Mouse (Mus musculus): ENCODE measurements at regions not wholly inside any gene's neighbourhood (a gene's known extent, or its start where the extent isn't known, plus 50 kb on each side); places are given as distances from the start of the nearest gene placed in this dataset.

DNA sequence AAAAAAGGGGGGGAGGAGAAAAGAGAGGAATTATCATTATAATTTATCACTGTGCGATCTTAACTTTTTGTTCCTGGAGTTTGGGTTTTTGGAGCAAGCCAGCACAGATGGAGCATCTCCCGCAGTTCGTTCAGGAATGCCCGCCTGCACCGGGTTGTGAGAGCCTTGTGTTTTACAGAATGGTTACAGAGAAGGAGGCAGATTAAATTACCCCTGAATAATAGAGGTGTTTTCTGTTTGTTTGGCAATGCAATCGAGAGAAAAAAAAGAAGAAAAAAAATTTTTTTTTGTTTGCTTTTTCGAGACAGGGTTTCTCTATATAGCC is 135.8 kb upstream of the Pkdcc start:
- WGBS, result 75% methylated on average over 7 of the region's 7 CpGs

DNA sequence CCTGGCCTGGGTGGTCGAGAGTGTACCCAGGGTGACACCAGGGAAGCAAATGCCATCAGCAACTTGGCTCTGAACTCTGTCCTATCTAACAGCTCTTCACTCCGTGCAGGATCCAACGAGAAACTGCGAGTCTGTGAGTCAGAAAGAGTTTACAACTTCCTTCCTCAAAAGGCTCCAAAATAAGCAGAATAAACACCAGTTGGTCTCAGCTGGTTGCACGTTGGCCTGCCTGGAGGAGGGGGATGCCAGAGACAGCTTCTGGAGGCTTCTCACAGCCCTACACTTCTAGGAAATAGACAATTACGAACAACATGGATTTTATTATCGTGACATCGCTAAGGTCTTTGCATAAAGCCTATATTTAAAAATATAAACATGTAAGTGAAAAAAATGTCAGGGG is 133.4 kb upstream of the Pkdcc start:
- Histone ChIP-seq H3K9ac (replicated peaks; ENCODE audit: low read length) (no peak overlapping the region), H3K9me3 (ENCODE audit: control insufficient read depth, low read length) (no peaks in the 10 kb centered on the region), H3K36me3 (ENCODE audit: control insufficient read depth, insufficient read depth, low read length) (no peaks in the 10 kb centered on the region), H3K27ac (replicated peaks; ENCODE audit: low read depth, low read length) (no peak overlapping the region), H3K4me2 (ENCODE audit: low read length) (no peak overlapping the region), H3K4me3 (replicated peaks; ENCODE audit: low read depth, low read length) (no peak overlapping the region), H3K4me1 (ENCODE audit: control insufficient read depth, insufficient read depth, low read length) (peaks cover 5% of the 10 kb centered on the region; the same call in 1 of the 2 replicates), H3K27me3 (ENCODE audit: control insufficient read depth, insufficient read depth, low read length) (peaks cover 9% of the 10 kb centered on the region; the same call in 1 of the 2 replicates)
- DNase-seq (no peak), ATAC-seq (ENCODE audit: low FRiP score, low TSS enrichment) (no peak)
- WGBS, result 90% methylated on average over 8 of the region's 8 CpGs

More for the DNA sequence above, 135.8 kb upstream of the Pkdcc start:
- H3K27ac ChIP-seq (replicated peaks; ENCODE audit: low read depth, low read length), result no peak overlapping the region
- ATAC-seq (ENCODE audit: low FRiP score, low TSS enrichment) (no peak), DNase-seq (no peak)
- H3K4me3 ChIP-seq (replicated peaks; ENCODE audit: low read depth, low read length), result no peak overlapping the region
- H3K27me3 ChIP-seq (ENCODE audit: control insufficient read depth, insufficient read depth, low read length), result peaks cover 9% of the 10 kb centered on the region; the same call in 1 of the 2 replicates
- H3K4me2 ChIP-seq (ENCODE audit: low read length), result no peak overlapping the region
- H3K36me3 ChIP-seq (ENCODE audit: control insufficient read depth, insufficient read depth, low read length), result no peaks in the 10 kb centered on the region
- H3K9me3 ChIP-seq (ENCODE audit: control insufficient read depth, low read length), result no peaks in the 10 kb centered on the region
- H3K4me1 ChIP-seq (ENCODE audit: control insufficient read depth, insufficient read depth, low read length), result peaks cover 5% of the 10 kb centered on the region; the same call in 1 of the 2 replicates
- H3K9ac ChIP-seq (replicated peaks; ENCODE audit: low read length), result no peak overlapping the region

DNA sequence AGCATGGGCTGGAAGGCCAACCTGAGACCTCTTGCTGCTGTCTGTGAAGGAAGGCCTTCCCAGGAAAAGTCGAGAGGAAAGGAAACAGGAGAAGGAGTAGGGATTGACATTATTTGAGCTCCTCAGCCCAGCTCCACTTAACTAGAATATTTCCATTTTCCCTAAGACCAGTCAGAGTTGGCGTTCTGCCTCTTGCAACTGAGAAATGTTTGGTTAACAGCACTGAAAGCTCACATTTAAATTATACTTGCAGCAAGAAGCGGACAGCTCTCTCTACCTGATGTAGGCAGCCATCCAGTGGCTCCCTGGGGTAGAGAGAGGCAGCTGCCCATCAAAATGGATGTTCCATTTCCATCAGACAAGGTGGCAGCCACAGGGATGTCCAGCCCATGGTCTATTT is 131.6 kb upstream of the Pkdcc start:
- DNase-seq (no peak), ATAC-seq (ENCODE audit: low FRiP score, low TSS enrichment) (no peak)
- H3K4me3 ChIP-seq (replicated peaks; ENCODE audit: low read depth, low read length), result no peak overlapping the region
- H3K36me3 ChIP-seq (ENCODE audit: control insufficient read depth, insufficient read depth, low read length), result no peaks in the 10 kb centered on the region
- H3K27ac ChIP-seq (replicated peaks; ENCODE audit: low read depth, low read length), result no peak overlapping the region
- peaks cover 3% of the 10 kb centered on the region; the same call in 1 of the 2 replicates for H3K4me1 ChIP-seq (ENCODE audit: control insufficient read depth, insufficient read depth, low read length)
- H3K27me3 ChIP-seq (ENCODE audit: control insufficient read depth, insufficient read depth, low read length), result peaks cover 2% of the 10 kb centered on the region; the same call in 1 of the 2 replicates
- no peak overlapping the region for H3K9ac ChIP-seq (replicated peaks; ENCODE audit: low read length)
- WGBS, result 67% methylated on average over 3 of the region's 3 CpGs
- no peaks in the 10 kb centered on the region for H3K9me3 ChIP-seq (ENCODE audit: control insufficient read depth, low read length)
- no peak overlapping the region for H3K4me2 ChIP-seq (ENCODE audit: low read length)

DNA sequence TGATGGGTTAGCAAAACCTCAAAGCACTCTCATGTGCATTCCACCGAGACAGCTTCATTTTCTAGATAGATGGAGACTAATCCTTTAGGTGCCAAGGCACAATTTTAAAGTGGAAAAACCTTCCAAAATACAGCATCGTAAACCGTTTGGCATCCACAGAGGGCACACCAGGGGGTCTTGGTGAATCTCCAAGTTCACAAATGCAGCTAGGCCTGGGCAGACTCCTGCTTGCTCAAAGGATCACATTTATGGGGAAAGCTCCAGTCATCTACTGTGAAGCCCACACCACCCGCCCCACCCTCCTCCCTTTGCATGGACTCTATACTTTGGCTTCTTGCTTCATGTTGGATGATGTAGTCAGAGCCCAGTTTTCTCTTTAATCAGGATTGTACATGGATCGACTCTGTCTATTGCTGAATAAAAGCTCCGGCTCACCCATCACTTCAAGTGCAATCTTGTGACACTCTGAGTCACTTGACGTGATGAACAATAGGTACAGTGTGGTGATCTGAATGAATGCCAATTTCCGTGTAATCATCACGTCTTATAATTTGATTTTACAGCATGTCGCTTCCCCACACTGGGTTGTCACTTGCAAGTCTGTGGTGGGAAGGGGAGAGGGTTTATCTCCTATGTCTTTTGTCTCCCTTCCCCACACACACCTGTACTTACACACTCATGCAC is 129.2 kb upstream of the Pkdcc start:
- Histone ChIP-seq H3K4me3 (replicated peaks; ENCODE audit: low read depth, low read length) (no peak overlapping the region), H3K4me2 (ENCODE audit: low read length) (no peak overlapping the region), H3K36me3 (ENCODE audit: control insufficient read depth, insufficient read depth, low read length) (no peaks in the 10 kb centered on the region), H3K27me3 (ENCODE audit: control insufficient read depth, insufficient read depth, low read length) (no peaks in the 10 kb centered on the region), H3K27ac (replicated peaks; ENCODE audit: low read depth, low read length) (no peak overlapping the region), H3K9me3 (ENCODE audit: control insufficient read depth, low read length) (no peaks in the 10 kb centered on the region), H3K4me1 (ENCODE audit: control insufficient read depth, insufficient read depth, low read length) (no peaks in the 10 kb centered on the region), H3K9ac (replicated peaks; ENCODE audit: low read length) (no peak overlapping the region)
- ATAC-seq (ENCODE audit: low FRiP score, low TSS enrichment), result no peak
- 81% methylated on average over 10 of the region's 10 CpGs for WGBS
- no peak for DNase-seq

DNA sequence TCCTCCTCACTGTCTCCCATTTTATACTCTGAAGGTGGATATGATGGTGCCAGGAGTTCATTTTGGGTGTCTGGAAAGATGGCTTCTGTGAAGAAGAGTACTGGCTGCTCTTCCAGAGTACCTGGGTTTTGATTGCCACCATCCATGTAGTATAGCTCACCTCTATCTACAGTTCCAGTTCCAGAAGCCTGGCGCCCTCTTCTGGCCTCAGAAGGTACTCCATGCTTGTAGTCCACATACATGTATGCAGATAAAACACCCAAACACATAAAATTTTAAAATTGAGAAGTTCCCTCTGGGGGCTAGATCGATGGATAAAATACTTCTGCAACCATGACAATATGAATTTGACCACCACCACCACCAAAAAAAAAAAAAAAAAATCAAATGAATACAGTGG is 128.4 kb upstream of the Pkdcc start:
- Histone ChIP-seq H3K4me2 (ENCODE audit: low read length) (no peak overlapping the region), H3K9me3 (ENCODE audit: control insufficient read depth, low read length) (no peaks in the 10 kb centered on the region), H3K27ac (replicated peaks; ENCODE audit: low read depth, low read length) (no peak overlapping the region), H3K36me3 (ENCODE audit: control insufficient read depth, insufficient read depth, low read length) (no peaks in the 10 kb centered on the region), H3K27me3 (ENCODE audit: control insufficient read depth, insufficient read depth, low read length) (no peaks in the 10 kb centered on the region), H3K4me3 (replicated peaks; ENCODE audit: low read depth, low read length) (no peak overlapping the region), H3K4me1 (ENCODE audit: control insufficient read depth, insufficient read depth, low read length) (no peaks in the 10 kb centered on the region), H3K9ac (replicated peaks; ENCODE audit: low read length) (no peak overlapping the region)
- DNase-seq (no peak), ATAC-seq (ENCODE audit: low FRiP score, low TSS enrichment) (no peak)
- WGBS, result 73% methylated on average over 2 of the region's 2 CpGs

DNA sequence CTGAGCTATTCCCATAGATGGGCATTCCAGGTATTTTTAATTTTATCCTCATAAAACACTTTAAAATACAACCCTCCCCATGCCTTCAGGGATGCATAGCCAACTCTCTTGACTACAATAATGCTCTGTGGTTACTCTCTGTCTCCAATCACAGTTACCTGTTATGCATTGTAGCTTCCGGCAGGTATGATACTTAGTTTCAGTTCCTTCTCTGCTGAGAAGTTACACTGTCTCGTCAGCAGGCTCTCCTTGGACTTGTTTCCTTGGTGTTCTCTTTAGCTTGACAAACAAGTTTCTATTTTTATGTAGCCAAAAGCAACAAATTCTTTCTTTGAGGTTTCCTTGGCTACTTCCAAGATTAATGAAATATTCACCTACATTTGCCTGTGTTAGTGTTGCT is 126.6 kb upstream of the Pkdcc start:
- Histone ChIP-seq H3K27ac (replicated peaks; ENCODE audit: low read depth, low read length) (no peak overlapping the region), H3K9ac (replicated peaks; ENCODE audit: low read length) (no peak overlapping the region), H3K27me3 (ENCODE audit: control insufficient read depth, insufficient read depth, low read length) (no peaks in the 10 kb centered on the region), H3K4me3 (replicated peaks; ENCODE audit: low read depth, low read length) (no peak overlapping the region), H3K4me1 (ENCODE audit: control insufficient read depth, insufficient read depth, low read length) (no peaks in the 10 kb centered on the region), H3K36me3 (ENCODE audit: control insufficient read depth, insufficient read depth, low read length) (no peaks in the 10 kb centered on the region), H3K9me3 (ENCODE audit: control insufficient read depth, low read length) (no peaks in the 10 kb centered on the region), H3K4me2 (ENCODE audit: low read length) (no peak overlapping the region)
- WGBS, result 88% methylated on average over 2 of the region's 2 CpGs
- no peak for ATAC-seq (ENCODE audit: low FRiP score, low TSS enrichment)
- no peak for DNase-seq

DNA sequence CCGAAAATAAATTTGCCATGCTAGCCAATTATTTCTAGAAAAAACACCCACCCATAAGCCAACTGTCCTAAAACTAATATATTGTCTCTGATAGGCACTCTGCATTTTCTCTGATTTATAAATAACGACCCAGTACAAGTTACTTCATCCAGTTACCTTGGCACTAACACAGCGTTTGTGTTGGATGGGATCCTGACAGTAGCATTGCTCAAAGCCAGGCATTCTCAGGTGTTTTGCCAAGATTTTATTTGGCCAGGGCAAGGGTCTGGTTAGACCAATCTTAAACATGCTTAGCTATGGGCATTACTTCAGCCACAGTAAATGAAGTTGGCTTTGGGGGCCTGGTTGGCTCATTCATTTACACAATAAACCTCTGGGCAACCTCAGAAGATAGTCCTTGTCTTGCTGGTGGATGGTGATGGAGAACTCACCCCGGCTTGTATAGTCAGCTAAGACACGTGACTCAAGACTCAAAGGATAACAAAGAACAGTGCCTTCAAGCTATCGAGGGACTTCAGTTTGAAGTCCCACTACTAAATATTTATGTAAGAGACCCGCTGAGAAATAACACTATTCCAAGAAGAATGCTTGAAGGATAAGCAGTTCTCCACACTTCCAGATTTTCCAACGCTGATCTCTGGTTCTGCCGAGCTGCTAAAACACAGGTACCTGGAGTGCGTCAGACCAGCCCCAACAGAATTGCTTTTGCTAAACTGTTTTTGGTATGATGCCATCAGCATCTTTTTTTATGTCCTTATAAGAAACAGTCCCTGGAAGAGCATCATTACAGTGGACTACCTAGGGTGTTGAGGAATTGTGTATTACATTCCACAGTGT is 125.0 kb upstream of the Pkdcc start:
- ATAC-seq (ENCODE audit: low FRiP score, low TSS enrichment) (no peak), DNase-seq (no peak)

DNA sequence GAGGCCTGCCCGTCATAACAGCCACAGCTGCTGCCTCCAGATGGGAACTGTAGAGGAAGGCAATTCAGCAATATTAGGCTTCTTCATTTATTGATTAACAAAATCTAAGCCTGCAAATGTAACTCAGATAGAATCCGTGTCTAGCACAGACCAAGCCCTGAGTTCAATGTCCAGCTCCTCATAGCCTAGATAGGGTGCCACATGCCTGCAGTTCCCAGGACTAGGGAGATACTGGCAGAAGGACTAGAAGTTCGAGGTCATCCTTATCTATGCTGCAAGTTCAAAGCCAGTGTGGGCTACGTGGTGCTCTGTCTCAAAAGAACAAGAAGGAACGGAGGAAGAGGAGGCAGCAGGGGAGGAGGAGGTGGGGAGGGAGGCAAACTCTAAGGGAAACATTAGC is 121.2 kb upstream of the Pkdcc start:
- no peak overlapping the region for H3K27ac ChIP-seq (replicated peaks; ENCODE audit: low read depth, low read length)
- no peak for ATAC-seq (ENCODE audit: low FRiP score, low TSS enrichment)
- no peaks in the 10 kb centered on the region for H3K9me3 ChIP-seq (ENCODE audit: control insufficient read depth, low read length)
- no peaks in the 10 kb centered on the region for H3K36me3 ChIP-seq (ENCODE audit: control insufficient read depth, insufficient read depth, low read length)
- 79% methylated on average over 5 of the region's 5 CpGs for WGBS
- no peak overlapping the region for H3K9ac ChIP-seq (replicated peaks; ENCODE audit: low read length)
- H3K4me1 ChIP-seq (ENCODE audit: control insufficient read depth, insufficient read depth, low read length), result no peaks in the 10 kb centered on the region
- no peak overlapping the region for H3K4me2 ChIP-seq (ENCODE audit: low read length)
- no peak for DNase-seq
- no peak overlapping the region for H3K4me3 ChIP-seq (replicated peaks; ENCODE audit: low read depth, low read length)
- H3K27me3 ChIP-seq (ENCODE audit: control insufficient read depth, insufficient read depth, low read length), result no peaks in the 10 kb centered on the region

More for the DNA sequence above, 125.0 kb upstream of the Pkdcc start:
- Histone ChIP-seq H3K27me3 (ENCODE audit: control insufficient read depth, insufficient read depth, low read length) (no peaks in the 10 kb centered on the region), H3K9ac (replicated peaks; ENCODE audit: low read length) (no peak overlapping the region), H3K4me1 (ENCODE audit: control insufficient read depth, insufficient read depth, low read length) (no peaks in the 10 kb centered on the region), H3K4me3 (replicated peaks; ENCODE audit: low read depth, low read length) (no peak overlapping the region), H3K27ac (replicated peaks; ENCODE audit: low read depth, low read length) (no peak overlapping the region), H3K36me3 (ENCODE audit: control insufficient read depth, insufficient read depth, low read length) (no peaks in the 10 kb centered on the region), H3K9me3 (ENCODE audit: control insufficient read depth, low read length) (no peaks in the 10 kb centered on the region), H3K4me2 (ENCODE audit: low read length) (no peak overlapping the region)
- WGBS, result 74% methylated on average over 10 of the region's 10 CpGs

DNA sequence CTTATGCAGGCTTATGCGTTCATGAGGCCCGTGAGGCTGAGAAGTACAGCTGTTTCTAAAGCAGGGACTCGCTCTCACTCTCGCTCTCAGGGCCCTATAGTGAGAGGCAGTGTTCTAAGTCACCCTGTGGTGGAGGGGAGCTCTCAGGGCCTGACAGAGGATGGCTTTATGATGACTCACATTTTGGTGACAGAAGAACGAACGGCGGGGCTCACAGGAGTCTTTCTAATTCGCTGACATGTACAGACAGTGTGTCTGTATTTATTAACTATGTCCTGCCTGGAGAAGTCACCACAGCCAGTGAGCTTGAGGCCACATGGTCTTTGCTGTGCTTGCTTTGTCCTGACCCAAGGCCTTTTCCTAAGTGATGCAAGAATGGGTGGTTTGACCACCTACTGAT is 118.6 kb upstream of the Pkdcc start:
- no peaks in the 10 kb centered on the region for H3K4me1 ChIP-seq (ENCODE audit: control insufficient read depth, insufficient read depth, low read length)
- H3K36me3 ChIP-seq (ENCODE audit: control insufficient read depth, insufficient read depth, low read length), result no peaks in the 10 kb centered on the region
- H3K9ac ChIP-seq (replicated peaks; ENCODE audit: low read length), result no peak overlapping the region
- no peak overlapping the region for H3K27ac ChIP-seq (replicated peaks; ENCODE audit: low read depth, low read length)
- no peaks in the 10 kb centered on the region for H3K9me3 ChIP-seq (ENCODE audit: control insufficient read depth, low read length)
- ATAC-seq (ENCODE audit: low FRiP score, low TSS enrichment) (no peak), DNase-seq (no peak)
- 58% methylated on average over 8 of the region's 8 CpGs for WGBS
- no peak overlapping the region for H3K4me3 ChIP-seq (replicated peaks; ENCODE audit: low read depth, low read length)
- no peak overlapping the region for H3K4me2 ChIP-seq (ENCODE audit: low read length)
- H3K27me3 ChIP-seq (ENCODE audit: control insufficient read depth, insufficient read depth, low read length), result no peaks in the 10 kb centered on the region
